Mouse (Mus musculus) R1 (cell line): ENCODE data around the gene Hjurp.
A peak's percentile ranks its signal among the peaks of the same experiment; 100 is the strongest.

Source experiments
- DNase-seq: peaks from one replicate; pipeline ENCODE4 v3.0.0-alpha.2; 2018; ENCODE audit warnings: low read depth, low spot score

Gene Hjurp

GRCm38 (mm10) chr1:88279111-88280005, 1.9 kb upstream of the Hjurp start:
- no peak for DNase-seq

- peak; percentile 52 for DNase-seq
These were observed 532 bp upstream of the Hjurp start for GRCm38 (mm10) chr1:88277818-88278511.

GRCm38 (mm10) chr1:88276524-88277097, 822 bp downstream of the Hjurp start:
- no peak for DNase-seq

GRCm38 (mm10) chr1:88275698-88276523, 1.5 kb downstream of the Hjurp start:
- no peak for DNase-seq

- DNase-seq, result no peak
These were observed 2.3 kb downstream of the Hjurp start for GRCm38 (mm10) chr1:88275078-88275680.

GRCm38 (mm10) chr1:88274371-88275077, 2.9 kb downstream of the Hjurp start:
- DNase-seq, result no peak

- no peak for DNase-seq
These were observed 3.6 kb downstream of the Hjurp start for GRCm38 (mm10) chr1:88273832-88274231.

- DNase-seq, result no peak
These were observed 4.1 kb downstream of the Hjurp start for GRCm38 (mm10) chr1:88273326-88273725.

- DNase-seq, result peak; percentile 59
These were observed 4.6 kb downstream of the Hjurp start for GRCm38 (mm10) chr1:88272851-88273250.

- DNase-seq, result no peak
These were observed 7.7 kb downstream of the Hjurp start for GRCm38 (mm10) chr1:88269539-88270309.

- DNase-seq, result no peak
These were observed 9.4 kb downstream of the Hjurp start for GRCm38 (mm10) chr1:88268070-88268469.

- no peak for DNase-seq
These were observed 9.9 kb downstream of the Hjurp start for GRCm38 (mm10) chr1:88267489-88267888.

- no peak for DNase-seq
These were observed 11.3 kb downstream of the Hjurp start for GRCm38 (mm10) chr1:88266123-88266522.

- no peak for DNase-seq
These were observed 12.6 kb downstream of the Hjurp start for GRCm38 (mm10) chr1:88264869-88265240.

- no peak for DNase-seq
These were observed 13.1 kb downstream of the Hjurp start for GRCm38 (mm10) chr1:88264237-88264868.

GRCm38 (mm10) chr1:88263778-88264177, 13.7 kb downstream of the Hjurp start:
- no peak for DNase-seq

GRCm38 (mm10) chr1:88262961-88263360, 14.5 kb downstream of the Hjurp start:
- no peak for DNase-seq

GRCm38 (mm10) chr1:88262255-88262654, 15.2 kb downstream of the Hjurp start:
- DNase-seq, result peak; percentile 66

GRCm38 (mm10) chr1:88261706-88262105, 15.7 kb downstream of the Hjurp start:
- DNase-seq, result peak; percentile 34
